Mouse (Mus musculus): Measurements from ENCODE around the gene Itk. TPM values are rescaled to one million over a fixed set of nuclear protein-coding genes. Genes with fewer than 3 reads are reported as not detected.
A peak's percentile ranks its signal among the peaks of the same experiment; 100 is the strongest.

Gene Itk
- polyA plus RNA-seq, 2 experiments from 2014 or later: 102 to 115 TPM

DNA sequence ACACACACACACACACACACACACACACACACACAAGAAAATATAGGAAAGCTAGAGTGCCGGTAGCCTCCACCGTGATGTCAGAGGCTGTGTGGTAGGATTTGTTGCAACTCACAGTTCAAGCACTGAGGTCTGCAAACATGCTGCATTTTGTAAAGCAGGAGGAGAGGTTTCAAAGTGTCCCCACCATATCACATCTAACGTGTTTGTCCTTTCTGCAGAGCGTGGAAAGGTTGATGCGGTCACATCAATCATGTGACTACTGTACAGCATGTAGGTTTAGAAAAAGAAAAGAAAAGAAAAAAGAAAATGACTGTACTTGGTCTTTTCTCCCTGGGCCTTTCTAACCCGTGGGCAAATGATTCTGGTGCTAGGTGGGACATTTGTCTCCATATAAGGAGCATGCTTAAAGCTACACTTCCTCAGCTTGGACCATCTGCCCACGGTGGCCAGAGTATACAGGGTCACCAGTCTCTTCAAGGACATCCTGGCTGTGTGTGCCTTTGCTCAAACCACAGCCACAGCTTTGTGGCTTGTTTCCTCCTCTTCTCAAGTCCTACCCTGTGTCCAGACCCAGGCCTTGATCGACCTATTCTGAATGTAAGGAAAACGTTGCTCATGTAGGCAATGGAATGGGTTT is 83.3 kb downstream of the Itk start:
- ATAC-seq: no peak

DNA sequence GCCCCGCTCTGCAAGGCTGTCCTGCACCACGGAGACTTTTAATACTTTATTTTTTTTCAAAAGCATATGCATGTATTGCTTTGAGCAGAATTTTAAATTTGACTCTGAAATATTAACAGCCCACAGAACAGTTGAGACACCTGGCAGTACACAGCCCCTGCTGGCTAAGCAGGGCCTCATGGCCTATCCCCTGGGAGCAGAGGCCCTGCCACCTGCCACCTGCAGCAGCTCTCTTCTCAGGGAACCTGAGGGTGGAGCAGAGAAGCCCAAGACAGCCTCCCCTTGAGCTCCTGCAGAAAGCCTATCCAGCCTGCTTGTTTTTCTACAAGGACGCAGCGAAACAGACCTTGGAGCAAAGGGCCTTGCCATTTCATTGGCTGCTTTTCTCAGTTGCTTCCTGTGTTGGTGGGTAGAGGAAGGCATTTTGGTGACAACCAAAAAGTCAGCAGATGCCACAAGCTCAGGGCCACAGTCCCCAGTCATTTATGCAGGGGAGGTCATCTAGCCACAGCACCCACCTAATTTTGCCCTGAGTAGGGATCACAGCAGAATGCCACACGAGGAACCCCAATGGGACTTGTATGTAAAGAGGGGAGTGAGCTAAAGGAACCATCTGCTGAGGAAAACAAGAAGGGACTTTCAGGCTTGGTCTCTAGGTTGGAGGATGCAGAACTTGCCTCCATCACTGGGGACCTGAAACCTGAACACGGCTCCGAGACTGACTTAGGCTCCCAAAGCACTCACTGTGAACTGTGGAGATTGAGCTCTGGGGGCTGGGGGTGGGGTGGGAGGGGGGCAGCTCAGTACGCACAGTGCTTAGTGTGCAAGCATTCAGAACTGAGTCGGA is 84.2 kb downstream of the Itk start:
- peak; percentile 28 for ATAC-seq

DNA sequence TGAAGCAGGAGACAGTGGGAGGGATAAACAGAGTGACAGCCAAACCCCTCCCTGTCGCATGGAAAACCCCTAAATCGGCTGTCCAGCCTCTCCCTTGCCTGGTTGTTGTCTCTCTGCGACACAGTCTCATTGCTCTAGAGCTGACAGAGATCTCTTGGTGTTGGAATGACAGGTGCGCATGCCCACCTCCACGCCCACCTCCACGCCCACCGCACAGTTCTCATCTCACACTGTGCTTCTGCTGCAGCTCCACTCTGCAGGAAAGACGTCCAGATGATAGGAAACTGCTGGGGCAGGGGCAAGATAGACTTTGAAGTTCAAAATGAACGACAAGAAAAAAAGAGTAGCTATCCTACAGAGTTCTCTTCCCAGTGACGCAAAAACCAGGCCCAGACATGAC is 85.2 kb downstream of the Itk start:
- no peak for ATAC-seq

DNA sequence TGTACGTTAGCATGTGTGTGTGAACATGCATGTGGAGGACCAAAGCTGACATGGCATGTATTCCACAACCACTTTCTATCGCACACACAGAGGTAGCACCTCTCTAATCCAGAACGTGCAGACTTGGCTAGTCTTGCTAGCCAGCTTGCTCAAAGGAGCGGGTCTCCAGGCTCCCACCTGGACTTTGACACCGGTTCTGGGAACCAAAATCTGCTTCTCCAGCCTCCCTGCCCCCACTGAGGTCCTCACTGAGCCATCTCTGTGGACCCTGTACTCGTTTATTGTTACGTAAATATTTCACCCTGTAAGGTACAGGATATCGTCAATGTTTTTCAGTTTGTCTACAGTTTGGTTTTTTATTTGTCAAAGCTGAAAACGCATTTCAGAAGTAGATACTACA is 86.8 kb downstream of the Itk start:
- no peak for ATAC-seq

DNA sequence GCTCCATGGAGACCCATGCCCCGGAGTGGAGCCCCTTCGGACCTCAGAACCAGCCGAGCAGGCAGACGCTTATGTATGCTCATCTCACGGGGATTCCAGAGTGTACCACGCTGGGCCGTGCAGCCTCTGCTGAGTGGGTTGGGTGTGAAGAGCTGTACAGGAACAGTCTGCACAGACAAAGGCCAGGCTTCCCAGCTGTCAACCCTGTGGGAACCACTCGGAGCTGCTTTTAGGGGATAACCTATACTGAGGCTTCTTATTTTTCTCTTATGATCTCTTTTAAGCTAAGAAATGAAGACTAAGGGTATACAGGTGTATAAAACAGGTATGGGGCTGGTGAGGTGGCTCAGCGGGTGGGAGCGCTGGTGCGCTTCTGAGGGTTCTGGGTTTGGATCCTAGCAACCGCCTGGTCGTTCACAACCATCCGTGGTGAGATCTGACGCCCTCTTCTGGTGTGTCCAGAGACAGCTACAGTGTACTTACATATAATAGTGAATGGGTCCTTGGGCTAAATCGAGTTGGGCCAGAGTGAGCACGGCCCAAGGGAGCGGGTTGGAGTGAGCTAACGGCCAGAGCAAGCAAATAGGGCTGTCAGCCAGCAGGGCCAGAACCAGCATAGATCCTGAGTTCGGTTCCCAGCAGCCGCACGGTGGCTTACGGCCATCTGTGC is 87.6 kb downstream of the Itk start:
- ATAC-seq: no peak

DNA sequence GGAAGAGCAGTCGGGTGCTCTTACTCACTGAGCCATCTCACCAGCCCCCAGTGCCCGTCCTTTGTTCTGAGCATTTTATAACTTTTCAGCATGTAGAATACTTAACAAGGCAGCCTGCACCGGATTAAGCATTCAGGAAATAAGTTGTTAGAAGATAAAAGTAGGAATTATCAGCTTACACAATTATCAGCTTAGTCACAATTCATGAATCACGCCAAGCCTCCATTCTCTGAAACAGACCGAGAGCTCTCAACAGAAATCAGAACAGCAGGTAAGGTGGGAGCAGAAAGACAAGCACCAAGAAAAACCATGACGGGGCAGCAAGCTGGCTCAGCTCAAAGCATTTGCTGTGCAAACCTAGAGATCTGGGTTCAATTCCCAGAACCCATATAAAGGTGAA is 89.4 kb downstream of the Itk start:
- ATAC-seq: no peak

DNA sequence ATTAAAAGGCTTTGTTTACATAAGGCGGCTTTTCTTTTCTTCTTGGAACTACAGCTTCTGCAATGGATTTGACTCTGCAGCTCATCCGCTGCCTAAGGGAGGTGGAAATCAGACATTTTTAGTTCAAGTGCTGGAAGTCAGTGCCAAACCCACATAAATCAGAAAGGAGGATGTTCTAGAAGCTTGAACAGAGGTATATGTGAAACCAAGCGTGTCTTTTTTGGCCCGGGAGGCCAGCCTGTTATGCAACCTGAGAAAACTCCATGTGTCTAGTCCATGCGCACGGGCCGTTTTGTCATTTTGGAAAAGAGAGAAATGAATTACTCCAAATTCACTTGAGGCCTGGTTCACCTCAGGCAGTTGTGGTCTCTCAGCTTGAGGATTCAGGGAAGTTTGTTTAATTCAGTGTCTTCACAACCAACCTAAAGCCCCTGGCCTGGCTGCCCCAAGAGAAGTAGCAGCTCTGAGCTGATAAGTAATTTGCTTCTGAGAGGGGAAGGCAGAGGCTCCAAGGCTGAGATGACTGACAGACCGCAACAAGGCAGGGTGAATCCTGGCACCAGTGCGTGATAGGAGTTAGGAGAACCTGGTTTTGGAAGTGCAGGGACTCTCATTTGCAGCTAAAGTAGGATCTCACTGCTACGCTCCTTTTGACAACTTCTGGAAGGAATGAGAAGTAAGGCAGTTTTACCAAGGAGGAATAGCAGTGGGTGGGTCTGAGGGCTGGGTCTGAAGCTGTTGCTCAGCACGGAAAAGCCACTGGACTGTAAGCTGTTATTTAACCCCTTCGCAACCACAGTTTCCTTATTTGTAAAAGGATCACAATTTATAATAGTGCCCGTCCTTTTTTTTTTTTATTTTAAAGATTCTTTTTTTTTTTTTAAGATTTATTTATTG is 90.2 kb downstream of the Itk start:
- ATAC-seq: no peak

DNA sequence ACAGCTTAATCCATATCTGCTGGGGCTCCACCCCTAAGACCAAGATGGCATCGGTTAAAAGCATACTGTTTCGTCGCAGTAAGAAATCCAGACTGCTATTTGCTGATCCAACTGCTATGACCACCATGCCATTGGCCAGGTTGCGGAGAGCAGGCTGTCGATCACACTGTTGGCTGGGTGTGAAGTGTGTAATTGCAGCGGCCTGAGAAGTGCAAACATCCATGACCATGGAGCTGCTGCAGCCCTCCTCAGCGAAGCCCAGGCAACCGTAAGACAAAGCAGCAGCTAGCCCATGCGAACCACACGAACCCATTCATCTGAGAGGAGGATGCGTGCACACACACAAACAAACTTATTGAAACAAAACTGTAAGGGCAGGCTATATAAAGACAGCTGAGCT is 94.9 kb downstream of the Itk start:
- no peak for ATAC-seq

DNA sequence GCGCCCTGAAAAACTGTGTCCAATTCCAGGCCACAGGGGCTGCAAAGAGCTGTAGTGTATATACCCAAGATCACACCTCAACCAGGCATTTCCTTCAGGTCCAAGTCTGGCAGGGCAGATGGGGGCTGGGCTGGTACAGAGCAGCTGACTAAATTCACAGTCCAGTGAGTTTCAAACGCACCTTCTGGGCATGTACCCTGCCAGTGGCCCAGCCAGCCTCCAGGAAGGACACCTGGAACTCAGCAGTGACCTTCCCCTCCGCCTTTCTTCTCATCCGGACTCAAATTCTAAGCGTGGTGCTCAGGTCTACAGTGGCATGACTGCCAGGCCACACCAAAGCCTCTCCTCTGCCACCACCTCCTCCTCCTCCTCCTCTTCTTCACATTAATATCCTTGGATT is 95.8 kb downstream of the Itk start:
- no peak for ATAC-seq

DNA sequence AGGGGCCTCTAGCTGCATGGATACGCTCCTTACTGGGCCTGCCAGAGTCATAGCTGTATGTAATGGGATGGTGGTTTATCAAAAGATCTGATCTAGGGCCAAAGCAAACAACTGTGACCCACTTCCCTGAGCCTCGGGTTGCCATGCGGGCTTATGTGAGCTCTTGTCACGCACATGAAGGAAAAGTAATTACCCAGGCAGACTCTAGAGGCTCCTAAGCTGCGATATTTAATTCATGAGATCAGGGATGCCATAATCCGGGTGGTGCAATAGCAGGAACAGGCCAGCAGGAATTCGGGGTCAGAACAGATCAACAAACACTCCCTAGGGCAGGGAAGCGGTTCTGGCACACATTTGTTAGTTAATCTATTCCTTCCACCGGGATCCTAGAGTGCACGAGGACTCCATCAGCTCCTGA is 98.3 kb downstream of the Itk start:
- ATAC-seq: no peak

DNA sequence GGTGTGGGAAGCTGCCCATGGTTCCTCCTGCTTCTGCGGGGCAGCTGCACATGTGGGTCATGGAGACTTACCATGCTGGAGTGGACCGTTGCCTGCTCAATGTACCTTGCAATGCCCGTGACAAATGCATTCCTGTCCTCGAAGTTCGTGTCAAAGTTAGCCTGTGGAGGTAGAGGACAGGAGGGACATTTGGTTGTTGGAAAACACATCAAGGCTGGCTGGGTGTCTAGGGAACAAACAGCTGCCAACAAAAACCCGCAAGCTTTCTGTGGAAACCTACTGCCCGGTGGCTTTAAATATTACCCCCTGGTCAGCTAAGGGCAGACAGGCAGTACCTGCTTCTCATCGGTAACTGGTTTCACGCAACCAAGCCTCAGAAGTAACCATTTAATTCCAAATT is 99.8 kb downstream of the Itk start:
- no peak for ATAC-seq

DNA sequence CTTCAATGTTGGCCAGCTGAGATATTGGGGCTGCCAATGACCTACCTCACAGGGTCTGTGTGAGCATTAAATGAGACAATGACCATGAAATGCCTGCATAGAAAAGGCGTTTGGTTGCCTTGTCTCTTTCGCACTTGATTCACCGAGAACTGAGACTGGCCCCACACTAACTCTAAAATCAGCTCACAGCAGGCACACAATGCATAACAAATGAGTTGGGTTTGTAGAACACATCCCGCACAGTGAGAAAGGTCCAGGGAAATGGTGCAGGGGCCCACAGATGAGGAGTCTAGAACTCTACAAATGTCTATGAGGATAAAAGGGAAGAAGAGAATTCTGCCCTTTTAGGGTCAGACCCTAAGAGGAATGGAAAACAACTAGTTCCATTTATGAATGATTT is 100.3 kb downstream of the Itk start:
- ATAC-seq: no peak

DNA sequence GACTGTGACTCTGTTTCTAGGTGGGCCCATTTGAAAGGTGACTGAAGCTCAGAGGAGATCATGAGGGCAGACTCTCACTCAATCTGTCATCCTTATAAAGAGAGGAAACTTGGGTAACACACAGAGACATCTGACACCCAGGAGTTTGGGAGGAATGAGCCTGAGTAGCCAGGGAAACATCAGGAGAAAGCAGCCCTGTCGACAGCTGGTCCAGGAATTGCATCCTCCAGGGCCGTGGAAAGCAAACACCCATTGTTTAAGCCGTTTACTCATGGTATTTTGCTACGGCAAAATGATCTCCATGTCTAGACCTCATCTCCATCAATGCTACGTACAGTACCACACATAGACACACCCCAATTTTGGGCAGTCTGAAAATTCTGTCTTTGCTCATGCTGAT is 101.2 kb downstream of the Itk start:
- ATAC-seq: no peak

DNA sequence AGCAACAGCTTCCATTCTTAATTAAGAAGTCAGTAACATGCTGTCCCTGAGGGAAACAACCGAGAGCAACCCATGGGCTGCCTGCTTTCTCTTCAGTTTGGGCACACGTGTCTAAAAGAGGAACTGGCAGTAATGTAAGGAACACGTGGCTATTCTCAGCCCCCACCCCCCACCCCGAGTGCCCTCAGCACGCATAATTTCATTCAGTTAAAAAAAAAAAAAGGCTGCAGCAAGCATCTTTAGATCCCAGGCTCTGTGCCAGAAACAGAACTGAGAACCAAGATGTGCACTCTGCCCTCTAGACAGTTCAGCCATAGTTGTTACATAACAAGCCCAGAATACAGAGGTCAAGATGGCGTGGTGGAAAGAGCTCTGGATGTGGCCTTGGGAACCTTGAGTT is 102.5 kb downstream of the Itk start:
- ATAC-seq: no peak

DNA sequence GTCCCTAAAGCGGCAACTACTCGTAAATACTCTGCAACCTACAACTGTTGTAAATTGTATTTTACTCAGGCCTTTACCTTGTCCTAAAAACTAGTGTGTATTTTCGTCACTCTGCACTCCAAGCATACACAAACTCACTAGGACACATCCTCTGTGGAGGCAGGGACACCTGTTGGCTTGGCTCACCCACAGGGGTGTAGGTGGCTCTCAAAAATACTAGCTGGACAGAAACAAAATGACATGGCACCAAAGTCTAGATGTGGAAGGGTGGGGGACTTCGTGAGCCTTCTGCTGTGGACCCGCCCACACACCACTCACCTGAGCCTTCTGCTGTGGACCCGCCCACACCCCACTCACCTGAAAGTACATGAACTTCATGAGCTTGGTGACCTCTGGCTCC is 105.5 kb downstream of the Itk start:
- no peak for ATAC-seq

DNA sequence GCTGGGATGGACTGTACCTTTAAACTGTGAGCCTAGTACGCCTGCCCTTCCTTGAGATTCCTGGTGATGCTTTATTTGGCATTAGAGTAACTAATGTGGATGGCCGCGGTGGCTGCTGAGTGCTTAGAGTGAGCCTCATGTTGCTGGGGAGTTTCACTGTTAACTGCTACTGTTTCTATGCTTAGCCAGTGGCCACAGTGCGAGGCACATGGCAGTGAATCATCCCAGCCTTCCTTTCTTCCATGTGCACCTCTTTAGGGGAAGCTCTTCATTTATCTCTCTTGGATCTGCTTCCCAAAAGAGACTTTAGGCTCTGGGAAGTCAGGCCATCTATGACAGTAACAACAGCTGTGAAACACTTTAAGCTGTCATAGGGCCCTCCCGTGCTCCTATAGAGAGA is 106.7 kb downstream of the Itk start:
- ATAC-seq: no peak

DNA sequence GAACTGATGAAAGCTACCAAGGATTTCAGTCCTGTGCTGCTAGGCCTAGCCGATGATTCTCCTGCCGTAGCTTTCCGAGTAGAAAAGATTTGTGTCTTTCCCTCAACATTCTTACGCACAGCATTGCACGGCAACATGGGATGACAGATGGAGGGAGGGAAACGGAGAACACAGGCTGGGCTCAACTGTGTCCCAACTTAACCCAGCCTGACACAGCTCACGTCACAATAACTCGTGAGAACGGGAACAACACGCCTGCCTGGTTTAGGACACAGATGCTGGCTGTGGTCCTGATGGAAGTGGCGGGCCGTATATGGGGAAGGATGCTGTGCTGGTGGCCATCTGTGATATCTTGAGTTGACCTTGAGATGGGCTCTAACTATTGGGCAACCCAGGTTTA is 110.6 kb downstream of the Itk start:
- ATAC-seq: no peak

DNA sequence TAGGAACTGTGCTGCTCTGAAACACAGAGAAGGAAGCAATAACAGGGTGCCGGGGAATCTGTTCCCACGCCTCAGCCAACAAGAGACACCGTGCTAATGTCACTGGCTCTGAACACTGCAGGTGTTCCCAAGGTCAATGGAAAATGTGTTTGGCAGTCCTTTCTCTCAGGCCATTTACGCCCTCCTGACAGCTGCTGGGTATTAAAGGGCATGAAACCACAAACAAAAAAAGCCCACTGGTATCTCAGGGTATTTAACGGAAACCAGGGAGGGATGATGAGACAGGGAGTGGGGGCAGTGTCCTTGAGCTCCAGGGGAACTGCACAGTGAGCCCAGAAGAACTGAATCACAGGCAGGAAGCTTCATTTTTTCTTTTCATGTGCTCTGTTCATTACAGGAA is 111.2 kb downstream of the Itk start:
- ATAC-seq: no peak

DNA sequence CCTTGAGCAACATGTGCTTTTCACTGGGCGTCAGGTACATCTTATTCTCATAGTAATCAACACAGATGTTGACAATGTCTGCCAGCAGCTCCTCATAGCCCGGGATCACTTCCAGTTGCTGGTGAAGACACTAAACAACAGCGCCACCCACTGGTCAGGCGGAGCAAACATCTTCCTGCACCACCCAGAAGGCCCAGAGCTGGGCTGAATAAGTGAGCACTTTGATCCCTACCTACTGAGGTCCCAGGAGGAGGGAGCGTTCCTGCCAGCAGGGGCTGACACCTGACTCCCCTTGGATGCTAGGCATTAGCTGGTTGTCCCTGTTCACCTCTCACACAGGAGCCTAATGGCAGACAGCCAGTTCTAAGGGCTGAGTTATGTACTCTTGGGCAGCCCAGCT is 112.5 kb downstream of the Itk start:
- no peak for ATAC-seq

DNA sequence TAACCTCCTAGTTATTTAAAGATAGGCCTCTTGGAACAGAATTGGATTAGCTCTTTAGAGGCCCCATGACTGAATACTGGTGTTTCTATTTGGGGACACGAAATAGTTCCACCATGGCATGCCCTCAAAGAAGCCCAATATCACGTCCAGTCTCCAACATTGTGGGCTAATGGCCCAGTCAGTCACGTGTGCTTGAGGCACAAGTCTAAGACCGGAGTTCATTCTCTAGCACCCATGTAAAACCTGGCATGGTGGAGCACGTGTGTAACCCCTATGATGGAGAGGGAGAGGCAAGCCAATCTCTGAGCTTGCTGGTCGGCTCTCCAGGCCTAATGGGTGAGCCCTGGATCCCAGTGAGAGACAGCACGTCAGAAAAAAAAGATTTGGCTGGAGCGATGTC is 113.1 kb downstream of the Itk start:
- ATAC-seq: no peak

DNA sequence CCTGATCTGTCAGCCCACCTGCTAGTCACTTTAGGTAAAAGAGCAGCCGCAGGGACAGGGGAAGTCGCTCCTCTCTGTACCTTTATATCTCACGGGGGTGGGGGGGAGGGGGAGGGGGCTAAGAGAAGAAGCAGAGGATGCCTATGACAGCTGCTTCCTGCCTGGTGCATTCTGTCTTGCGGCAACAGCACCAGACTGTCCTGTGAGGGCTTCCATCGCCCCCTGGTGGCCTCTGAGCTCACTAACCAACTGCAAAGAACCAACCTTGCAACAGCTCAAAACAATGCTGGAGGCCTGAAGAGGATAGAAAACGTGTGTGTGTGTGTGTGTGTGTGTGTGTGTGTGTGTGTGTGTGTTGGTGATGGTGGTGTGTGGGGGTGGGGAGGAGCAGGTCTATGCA is 114.0 kb downstream of the Itk start:
- ATAC-seq: peak; percentile 95
